Mouse (Mus musculus): ENCODE measurements around the gene Gje1. TPM values are rescaled to one million over a fixed set of nuclear protein-coding genes. Genes with fewer than 3 reads are reported as not detected.

Gene Gje1
- not detected in 2 replicates for polyA plus RNA-seq (2015; fragmentation: Nextera tagmentation; extraction: Ambion mirVana)

DNA sequence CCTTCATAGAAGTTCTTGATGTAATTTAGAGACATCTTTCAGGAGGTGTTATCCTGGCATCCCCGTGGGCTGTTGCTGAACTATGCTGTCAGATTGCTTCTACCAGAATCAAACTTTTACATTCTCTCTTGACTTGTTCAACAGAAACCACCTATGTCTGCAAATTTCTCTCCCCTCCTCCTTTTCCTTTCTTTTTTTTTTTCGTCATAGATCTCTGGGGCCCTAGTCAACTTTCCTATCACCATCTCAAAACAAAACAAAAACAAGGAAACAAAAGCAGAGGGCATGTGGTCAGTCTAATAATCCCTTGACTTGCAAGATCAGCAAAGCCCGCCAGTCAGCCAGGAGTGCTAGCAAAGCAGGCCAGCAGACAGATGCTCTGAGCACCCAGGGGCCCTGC is at the start of gene Gje1:
TSS of gene Gje1 (minus strand) at position 101 of the 400 bp plus-strand sequence.
- H3K4me2 ChIP-seq (ENCODE audit: low read depth, low read length) = no peak within 1 kb of the TSS
- H3K9me3 ChIP-seq (replicated peaks; ENCODE audit: control insufficient read depth, low read length) = no peaks in the 10 kb centered on the region
- no peak within 1 kb of the TSS for H3K4me3 ChIP-seq (ENCODE audit: low read length)
- no peaks in the 10 kb centered on the region for H3K4me1 ChIP-seq (ENCODE audit: control insufficient read depth, insufficient read depth, low read length)
- no peak within 1 kb of the TSS for H3K9ac ChIP-seq (ENCODE audit: low read length)
- H3K27me3 ChIP-seq (ENCODE audit: control insufficient read depth, insufficient read depth, low read length) = no peaks in the 10 kb centered on the region
- no peak for ATAC-seq (replicated peaks; ENCODE audit: extremely low read depth, insufficient read depth, low FRiP score)
- H3K36me3 ChIP-seq (ENCODE audit: control insufficient read depth, insufficient read depth) = no peaks in the 10 kb centered on the region
- WGBS = 53% methylated on average over 3 of the region's 3 CpGs
- H3K27ac ChIP-seq (ENCODE audit: low read length) = no peak within 1 kb of the TSS

DNA sequence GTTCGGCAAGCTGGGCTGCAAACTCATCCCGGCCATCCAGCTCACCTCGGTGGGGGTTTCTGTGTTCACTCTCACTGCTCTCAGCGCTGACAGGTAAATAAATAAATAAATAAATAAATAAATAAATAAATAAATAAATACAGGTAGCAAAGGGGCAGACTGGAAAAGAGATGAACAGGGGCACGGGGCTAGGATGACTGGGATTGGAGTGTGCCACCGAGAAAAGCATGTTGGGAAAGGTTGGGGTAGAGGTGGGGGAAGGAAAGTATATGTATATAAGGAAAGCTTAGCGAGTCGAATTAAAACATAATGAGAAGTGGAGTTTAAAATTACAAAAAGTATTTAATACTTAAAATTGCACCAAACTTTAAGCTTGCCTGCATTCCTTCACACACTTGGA is 42.6 kb upstream of the Gje1 start:
- H3K27ac ChIP-seq (ENCODE audit: low read length) = no peak overlapping the region
- no peaks in the 10 kb centered on the region for H3K36me3 ChIP-seq (ENCODE audit: control insufficient read depth, insufficient read depth)
- no peaks in the 10 kb centered on the region for H3K9me3 ChIP-seq (replicated peaks; ENCODE audit: control insufficient read depth, low read length)
- H3K27me3 ChIP-seq (ENCODE audit: control insufficient read depth, insufficient read depth, low read length) = peaks cover 5% of the 10 kb centered on the region; the same call in 1 of the 2 replicates
- WGBS = 19% methylated on average over 8 of the region's 8 CpGs
- peak overlapping the region; percentile 53; the same call in 1 of the 2 replicates for H3K4me3 ChIP-seq (ENCODE audit: low read length)
- peak overlapping the region; percentile 84 for H3K4me2 ChIP-seq (ENCODE audit: low read depth, low read length)
- ATAC-seq (replicated peaks; ENCODE audit: extremely low read depth, insufficient read depth, low FRiP score) = no peak
- no peak overlapping the region for H3K9ac ChIP-seq (ENCODE audit: low read length)
- H3K4me1 ChIP-seq (ENCODE audit: control insufficient read depth, insufficient read depth, low read length) = 0 out of 2 replicates have a peak, but pooled peaks cover 2% of the 10 kb centered on the region

DNA sequence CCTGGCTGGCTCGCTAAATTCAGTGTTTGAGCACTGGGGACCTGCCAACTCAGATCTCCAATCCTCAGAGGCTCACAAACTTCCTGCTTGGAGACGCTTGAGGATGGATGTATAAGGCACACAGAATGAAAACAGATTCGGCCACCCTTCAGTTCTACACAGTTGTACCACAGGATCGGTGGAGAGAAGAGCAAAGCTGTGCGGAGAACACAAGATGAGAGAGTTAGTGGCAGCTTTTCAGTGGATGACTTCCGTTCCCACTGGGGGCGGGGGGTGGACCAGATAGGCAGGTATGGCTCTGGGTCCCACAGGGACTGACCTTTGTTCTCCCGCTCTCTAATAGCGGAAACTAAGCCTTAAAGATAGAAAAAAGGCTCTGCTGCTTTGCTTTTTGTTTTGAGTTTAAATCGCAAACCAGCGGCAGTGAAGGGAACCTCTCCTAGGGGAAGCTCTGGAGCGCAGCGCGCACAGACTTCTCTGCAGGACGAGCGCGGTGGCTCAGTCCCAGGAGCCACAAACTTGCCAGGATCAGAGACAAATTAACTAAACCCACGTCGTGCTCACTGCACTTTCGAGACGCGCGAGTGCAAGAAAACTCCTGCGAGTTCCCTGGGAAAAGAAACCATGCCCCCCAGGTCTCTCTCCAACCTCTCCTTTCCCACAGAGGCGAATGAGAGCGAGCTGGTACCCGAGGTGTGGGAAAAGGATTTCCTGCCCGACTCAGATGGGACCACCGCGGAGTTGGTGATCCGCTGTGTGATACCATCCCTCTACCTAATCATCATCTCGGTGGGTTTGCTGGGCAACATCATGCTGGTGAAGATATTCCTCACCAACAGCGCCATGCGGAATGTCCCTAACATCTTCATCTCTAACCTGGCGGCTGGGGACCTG is 41.9 kb upstream of the Gje1 start:
- Histone ChIP-seq H3K4me1 (ENCODE audit: control insufficient read depth, insufficient read depth, low read length) (0 out of 2 replicates have a peak, but pooled peaks cover 2% of the 10 kb centered on the region), H3K4me3 (ENCODE audit: low read length) (peak overlapping the region; percentile 53), H3K27ac (ENCODE audit: low read length) (no peak overlapping the region), H3K9ac (ENCODE audit: low read length) (0 out of 2 replicates have a peak overlapping the region, but pooled peaks have one; percentile 9), H3K9me3 (replicated peaks; ENCODE audit: control insufficient read depth, low read length) (no peaks in the 10 kb centered on the region), H3K36me3 (ENCODE audit: control insufficient read depth, insufficient read depth) (no peaks in the 10 kb centered on the region), H3K4me2 (ENCODE audit: low read depth, low read length) (peak overlapping the region; percentile 84), H3K27me3 (ENCODE audit: control insufficient read depth, insufficient read depth, low read length) (peaks cover 5% of the 10 kb centered on the region; the same call in 1 of the 2 replicates)
- WGBS = 2% methylated on average over 35 of the region's 35 CpGs
- ATAC-seq (replicated peaks; ENCODE audit: extremely low read depth, insufficient read depth, low FRiP score) = no peak

DNA sequence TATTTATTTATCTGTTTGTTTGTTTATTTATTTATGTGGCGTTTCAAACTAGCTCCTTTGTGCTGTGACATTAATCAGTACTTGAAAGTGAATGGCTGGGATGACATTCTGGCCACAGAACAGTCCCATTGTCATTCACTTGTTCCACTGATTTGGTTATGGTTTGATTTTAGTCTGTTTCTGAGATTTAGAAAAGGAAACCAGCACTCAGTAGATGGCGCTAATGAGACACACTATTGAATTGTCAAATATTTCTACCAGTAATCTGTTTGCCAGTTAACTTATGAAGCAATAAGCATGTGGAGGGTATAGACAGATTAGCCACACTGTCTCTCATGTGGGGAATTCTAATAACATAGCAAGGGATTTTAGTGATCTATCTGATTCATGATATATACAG is 16.3 kb upstream of the Gje1 start:
- H3K36me3 ChIP-seq (ENCODE audit: control insufficient read depth, insufficient read depth) = no peaks in the 10 kb centered on the region
- no peak overlapping the region for H3K9ac ChIP-seq (ENCODE audit: low read length)
- no peak overlapping the region for H3K4me3 ChIP-seq (ENCODE audit: low read length)
- no peak overlapping the region for H3K27ac ChIP-seq (ENCODE audit: low read length)
- no peaks in the 10 kb centered on the region for H3K4me1 ChIP-seq (ENCODE audit: control insufficient read depth, insufficient read depth, low read length)
- no peaks in the 10 kb centered on the region for H3K9me3 ChIP-seq (replicated peaks; ENCODE audit: control insufficient read depth, low read length)
- no peaks in the 10 kb centered on the region for H3K27me3 ChIP-seq (ENCODE audit: control insufficient read depth, insufficient read depth, low read length)
- H3K4me2 ChIP-seq (ENCODE audit: low read depth, low read length) = no peak overlapping the region
- WGBS = 3% methylated on average over 2 of the region's 2 CpGs
- no peak for ATAC-seq (replicated peaks; ENCODE audit: extremely low read depth, insufficient read depth, low FRiP score)

DNA sequence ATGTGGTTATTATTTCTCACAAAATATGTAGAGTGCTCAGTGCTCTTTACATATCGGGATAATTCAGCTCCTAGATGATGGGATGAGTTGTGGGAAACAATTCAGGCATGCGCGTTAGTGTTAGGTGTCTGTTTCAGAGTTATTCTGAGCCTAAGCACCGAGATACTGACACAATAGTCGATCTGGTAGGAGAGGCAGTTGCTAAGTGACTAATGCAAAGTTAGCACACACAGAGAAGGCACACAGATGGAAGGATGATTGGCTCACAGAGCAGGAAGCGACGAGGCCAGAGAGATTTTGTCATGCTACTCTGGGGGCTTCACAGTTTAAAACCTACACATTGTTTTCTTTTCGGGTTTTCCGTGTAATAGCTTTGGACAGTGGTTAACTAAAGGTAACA is 7.7 kb upstream of the Gje1 start:
- no peak overlapping the region for H3K9ac ChIP-seq (ENCODE audit: low read length)
- no peak overlapping the region for H3K4me3 ChIP-seq (ENCODE audit: low read length)
- ATAC-seq (replicated peaks; ENCODE audit: extremely low read depth, insufficient read depth, low FRiP score) = no peak
- no peaks in the 10 kb centered on the region for H3K4me1 ChIP-seq (ENCODE audit: control insufficient read depth, insufficient read depth, low read length)
- WGBS = 48% methylated on average over 9 of the region's 9 CpGs
- no peaks in the 10 kb centered on the region for H3K27me3 ChIP-seq (ENCODE audit: control insufficient read depth, insufficient read depth, low read length)
- H3K36me3 ChIP-seq (ENCODE audit: control insufficient read depth, insufficient read depth) = no peaks in the 10 kb centered on the region
- no peak overlapping the region for H3K4me2 ChIP-seq (ENCODE audit: low read depth, low read length)
- H3K27ac ChIP-seq (ENCODE audit: low read length) = no peak overlapping the region
- no peaks in the 10 kb centered on the region for H3K9me3 ChIP-seq (replicated peaks; ENCODE audit: control insufficient read depth, low read length)

DNA sequence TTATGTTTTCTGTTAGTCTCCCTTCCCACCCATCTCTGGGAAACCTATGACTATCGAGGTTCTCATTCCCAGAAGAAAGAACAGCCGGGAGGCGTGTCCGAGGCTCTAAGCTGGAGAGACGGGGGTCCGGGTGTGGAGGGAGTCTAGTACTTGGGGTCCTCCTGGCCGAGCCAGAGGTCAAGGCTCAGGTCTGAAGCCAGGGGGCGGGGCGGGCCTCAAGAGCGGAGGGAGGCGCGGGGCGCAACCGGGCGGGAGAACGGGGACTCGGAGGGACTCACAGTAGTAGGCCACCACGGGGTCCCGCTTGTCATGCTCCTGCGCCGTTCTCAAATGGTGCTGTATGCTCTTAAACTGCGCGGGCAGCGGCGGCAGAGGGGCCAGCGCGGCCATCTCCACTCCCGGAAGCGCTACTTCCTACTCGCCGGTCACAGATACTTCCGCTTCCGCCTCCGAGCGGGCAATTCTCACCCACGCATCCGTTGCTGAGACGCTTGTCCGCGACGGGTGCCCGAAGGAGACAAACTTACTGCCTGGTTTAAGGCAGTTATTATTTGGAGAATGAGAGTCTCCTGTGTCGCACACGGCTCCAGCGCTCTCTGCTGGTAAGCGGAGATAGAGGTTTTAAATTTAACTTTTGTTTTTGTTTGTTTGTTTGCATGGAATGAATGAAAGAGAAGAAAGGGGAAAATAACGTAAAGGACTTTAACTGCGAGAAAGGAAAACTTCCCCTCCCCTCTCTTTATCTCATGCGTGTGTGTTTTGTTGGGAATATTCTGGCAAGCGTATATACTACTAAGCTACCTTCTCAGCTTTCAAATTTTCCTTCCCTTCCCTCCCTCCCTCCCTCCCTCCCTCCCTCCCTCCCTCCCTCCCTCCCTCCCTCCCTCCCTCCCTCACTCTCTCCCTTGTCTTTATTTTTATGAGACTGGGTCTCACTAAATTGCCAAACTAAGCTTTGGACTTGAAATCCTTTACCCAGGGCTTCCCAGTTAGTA is 12.6 kb downstream of the Gje1 start, which contains the start of the genes Vta1 and Nmbr:
TSS of gene Vta1 (minus strand) at position 489 of the 995 bp plus-strand sequence.
TSS of gene Nmbr (plus strand) at position 520 of the 995 bp plus-strand sequence.
- H3K27me3 ChIP-seq (ENCODE audit: control insufficient read depth, insufficient read depth, low read length) = no peaks in the 10 kb centered on the region
- H3K9ac ChIP-seq (ENCODE audit: low read length) = peak within 1 kb of the TSS; percentile 91
- under 1% methylated on average over 48 of the region's 50 CpGs for WGBS
- H3K27ac ChIP-seq (ENCODE audit: low read length) = peak within 1 kb of the TSS; percentile 69
- peak within 1 kb of the TSS; percentile 79 for H3K4me2 ChIP-seq (ENCODE audit: low read depth, low read length)
- ATAC-seq (replicated peaks; ENCODE audit: extremely low read depth, insufficient read depth, low FRiP score) = peak; percentile 97
- H3K4me1 ChIP-seq (ENCODE audit: control insufficient read depth, insufficient read depth, low read length) = peaks cover 13% of the 10 kb centered on the region
- peak within 1 kb of the TSS; percentile 97 for H3K4me3 ChIP-seq (ENCODE audit: low read length)
- no peaks in the 10 kb centered on the region for H3K9me3 ChIP-seq (replicated peaks; ENCODE audit: control insufficient read depth, low read length)
- no peaks in the 10 kb centered on the region for H3K36me3 ChIP-seq (ENCODE audit: control insufficient read depth, insufficient read depth)

DNA sequence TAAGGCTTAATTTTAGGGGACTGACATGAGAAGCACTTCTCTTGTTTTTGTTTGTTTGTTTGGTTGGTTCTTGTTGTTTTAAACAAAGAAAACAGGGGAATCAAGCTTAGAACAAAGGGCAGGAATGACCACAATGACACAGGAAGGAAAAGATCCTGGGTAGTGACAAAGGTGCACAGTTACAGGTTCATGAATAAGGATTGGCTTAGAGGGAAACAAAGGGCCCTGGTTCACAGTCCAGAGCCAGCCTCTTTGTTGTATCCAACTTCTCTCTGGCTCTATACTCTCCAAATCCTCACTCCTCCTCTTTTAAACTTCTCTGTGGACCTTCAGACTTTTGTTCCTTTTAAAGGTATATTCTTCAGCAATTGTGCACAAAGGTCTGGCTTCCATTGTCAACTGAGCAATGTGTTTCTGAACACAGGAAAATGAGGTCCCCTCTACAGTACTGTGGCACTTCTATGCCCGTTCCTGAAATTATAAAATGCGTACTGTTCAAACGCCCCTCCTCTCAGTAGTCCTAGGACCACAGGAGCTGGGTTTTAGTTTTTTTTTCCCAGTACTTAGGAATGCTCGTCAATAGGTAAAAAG is 14.1 kb downstream of the Gje1 start:
- WGBS = 66% methylated on average over 4 of the region's 4 CpGs
- H3K27ac ChIP-seq (ENCODE audit: low read length) = no peak overlapping the region
- H3K9me3 ChIP-seq (replicated peaks; ENCODE audit: control insufficient read depth, low read length) = no peaks in the 10 kb centered on the region
- peak overlapping the region; percentile 91 for H3K9ac ChIP-seq (ENCODE audit: low read length)
- no peaks in the 10 kb centered on the region for H3K36me3 ChIP-seq (ENCODE audit: control insufficient read depth, insufficient read depth)
- H3K4me2 ChIP-seq (ENCODE audit: low read depth, low read length) = peak overlapping the region; percentile 79
- no peak for ATAC-seq (replicated peaks; ENCODE audit: extremely low read depth, insufficient read depth, low FRiP score)
- H3K4me1 ChIP-seq (ENCODE audit: control insufficient read depth, insufficient read depth, low read length) = peaks cover 13% of the 10 kb centered on the region
- H3K27me3 ChIP-seq (ENCODE audit: control insufficient read depth, insufficient read depth, low read length) = no peaks in the 10 kb centered on the region
- peak overlapping the region; percentile 97 for H3K4me3 ChIP-seq (ENCODE audit: low read length)

DNA sequence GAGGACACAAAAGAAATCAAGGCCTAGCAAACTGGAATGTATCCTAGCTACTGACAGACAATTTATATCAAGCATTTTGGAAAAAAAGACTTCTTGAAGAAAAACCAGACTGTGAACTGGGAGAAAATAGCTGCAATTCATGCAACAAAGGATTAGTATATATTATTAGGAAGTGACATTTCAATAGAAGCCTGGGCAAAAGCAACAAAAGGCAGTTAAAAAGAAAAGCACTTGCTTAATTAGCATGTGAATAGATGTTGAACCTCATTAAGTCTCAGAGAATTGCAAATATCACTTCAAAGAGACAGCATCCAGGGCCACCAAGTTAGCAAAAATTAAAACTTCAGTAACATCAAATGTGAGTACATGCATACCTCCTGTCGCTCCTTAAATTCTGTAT is 14.8 kb downstream of the Gje1 start:
- H3K4me1 ChIP-seq (ENCODE audit: control insufficient read depth, insufficient read depth, low read length) = peaks cover 13% of the 10 kb centered on the region
- H3K9me3 ChIP-seq (replicated peaks; ENCODE audit: control insufficient read depth, low read length) = no peaks in the 10 kb centered on the region
- no peaks in the 10 kb centered on the region for H3K27me3 ChIP-seq (ENCODE audit: control insufficient read depth, insufficient read depth, low read length)
- no peak overlapping the region for H3K27ac ChIP-seq (ENCODE audit: low read length)
- H3K36me3 ChIP-seq (ENCODE audit: control insufficient read depth, insufficient read depth) = no peaks in the 10 kb centered on the region
- no peak overlapping the region for H3K9ac ChIP-seq (ENCODE audit: low read length)
- WGBS = 86% methylated on average over 1 of the region's 1 CpGs
- H3K4me3 ChIP-seq (ENCODE audit: low read length) = no peak overlapping the region
- no peak overlapping the region for H3K4me2 ChIP-seq (ENCODE audit: low read depth, low read length)
- no peak for ATAC-seq (replicated peaks; ENCODE audit: extremely low read depth, insufficient read depth, low FRiP score)
